Mouse (Mus musculus) stomach, postnatal 0 days (tissue): ENCODE results near the gene Chrm1. TPM values are rescaled to one million over a fixed set of nuclear protein-coding genes. Genes with fewer than 3 reads are reported as not detected.

Experiments used
- ATAC-seq: fragments of 200-750 bp; cut with Nextera tagmentation; 2 replicates; pipeline ENCODE4 v1.8.0; 2017; ENCODE audit not compliant: low FRiP score, low TSS enrichment
- DNase-seq: peaks from one replicate; pipeline ENCODE4 v3.0.0-alpha.2; 2016; ENCODE audit warnings: low spot score
- H3K27ac ChIP-seq: fragments of 300-500 bp; sonication (generic); replicated peaks from 2 replicates; pipeline ENCODE4 v1.5.1; 2014; ENCODE audit warnings: mild to moderate bottlenecking, control low read depth
- H3K27me3 ChIP-seq: fragments of 300-500 bp; sonication (generic); 2 replicates; pipeline ENCODE4 v1.6.1; 2014; ENCODE audit warnings: low read length; ENCODE audit not compliant: control insufficient read depth, insufficient read depth
- H3K36me3 ChIP-seq: fragments of 300-500 bp; sonication (generic); 2 replicates; pipeline ENCODE4 v1.6.1; 2014; ENCODE audit warnings: low read length, mixed read lengths; ENCODE audit not compliant: control insufficient read depth, insufficient read depth
- H3K4me1 ChIP-seq: fragments of 300-500 bp; sonication (generic); replicated peaks from 2 replicates; pipeline ENCODE4 v1.6.1; 2014; ENCODE audit warnings: antibody characterized with exemption; ENCODE audit not compliant: control insufficient read depth, insufficient read depth
- H3K4me2 ChIP-seq: fragments of 300-500 bp; sonication (generic); replicated peaks from 2 replicates; pipeline ENCODE4 v1.6.1; 2014; ENCODE audit warnings: low read depth, mild to moderate bottlenecking, control low read depth, moderate library complexity
- H3K4me3 ChIP-seq: fragments of 300-500 bp; sonication (generic); 2 replicates; pipeline ENCODE4 v1.5.1; 2014; ENCODE audit warnings: low read depth, low read length, control low read depth
- H3K9ac ChIP-seq: fragments of 300-500 bp; sonication (generic); 2 replicates; pipeline ENCODE4 v1.6.1; 2014; ENCODE audit warnings: mild to moderate bottlenecking, low read length, control low read depth, mixed read lengths
- H3K9me3 ChIP-seq: fragments of 300-500 bp; sonication (generic); 2 replicates; pipeline ENCODE4 v1.6.1; 2016; ENCODE audit warnings: low read length; ENCODE audit not compliant: control insufficient read depth
- CTCF ChIP-seq: IDR thresholded peaks from 2 replicates; pipeline ENCODE4 v1.5.1; 2016; ENCODE audit warnings: antibody characterized with exemption, low read depth, mild to moderate bottlenecking, moderate library complexity
- EP300 ChIP-seq: optimal IDR thresholded peaks from 2 replicates; pipeline ENCODE3; 2016; ENCODE audit warnings: antibody characterized with exemption
- WGBS: fragments of 180-500 bp; shearing (Covaris S2); extraction: QIAGEN DNeasy Blood & Tissue Kit; methylation state at CpG from one replicate; pipeline ENCODE4 v1.1.7; 2014; 5-methylcytosine and 5-hydroxymethylcytosine counted together
- polyA plus RNA-seq: library from polyadenylated mRNA; unstranded; fragments of >200 nt; fragmentation: Nextera tagmentation; extraction: Ambion mirVana; gene quantifications from 2 replicates; pipeline ENCODE4 v1.2.1, GENCODE M21; 2015

Gene Chrm1
- polyA plus RNA-seq, 1 experiment from 2014 or later: 1.4 TPM

DNA sequence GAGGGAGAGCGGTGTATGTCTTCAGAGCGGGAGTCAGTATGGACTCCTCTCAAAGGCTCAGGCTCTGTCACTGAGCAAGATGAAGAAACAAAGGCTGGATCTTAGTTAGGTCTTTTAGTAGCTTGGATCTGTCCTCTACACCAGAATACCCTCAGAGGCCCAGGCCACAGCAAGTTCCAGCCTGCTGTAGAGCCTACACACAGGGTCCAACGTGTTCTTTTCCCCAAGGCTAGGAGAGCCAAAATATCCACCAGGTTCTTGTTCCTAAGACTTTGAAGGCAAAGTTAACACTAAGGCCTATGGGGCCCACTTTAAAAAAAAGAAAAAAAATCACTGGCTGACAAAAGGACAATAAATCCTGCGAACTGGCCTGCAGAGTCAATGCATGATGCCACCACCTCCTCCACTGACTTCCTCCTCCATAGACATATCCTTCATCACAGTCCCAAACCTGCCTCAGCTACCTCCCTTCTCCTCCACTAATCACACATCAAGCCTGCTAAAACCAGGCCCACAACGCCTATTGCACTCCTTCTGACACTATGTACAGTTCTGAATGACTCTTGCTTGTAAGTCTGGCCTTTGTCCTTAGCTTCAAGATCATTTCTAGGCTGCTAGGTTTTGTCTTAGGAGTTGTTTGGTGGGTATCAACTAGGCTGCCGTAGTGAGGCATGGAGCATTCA lies 41.6 kb downstream of the Chrm1 start:
- no peaks in the 10 kb centered on the region for H3K27me3 ChIP-seq
- ATAC-seq: 0 out of 2 replicates have a peak, but pooled peaks have one; percentile 44
- no peak overlapping the region for H3K4me2 ChIP-seq
- no peak overlapping the region for H3K4me3 ChIP-seq
- TF ChIP-seq EP300: no peak
- TF ChIP-seq CTCF: no peak
- no peak for DNase-seq
- H3K36me3 ChIP-seq: peaks cover 25% of the 10 kb centered on the region
- no peak overlapping the region for H3K9ac ChIP-seq
- peak overlapping the region; percentile 61 for H3K27ac ChIP-seq
- no peaks in the 10 kb centered on the region for H3K9me3 ChIP-seq
- 62% methylated on average over 6 of the region's 6 CpGs for WGBS
- no peaks in the 10 kb centered on the region for H3K4me1 ChIP-seq

DNA sequence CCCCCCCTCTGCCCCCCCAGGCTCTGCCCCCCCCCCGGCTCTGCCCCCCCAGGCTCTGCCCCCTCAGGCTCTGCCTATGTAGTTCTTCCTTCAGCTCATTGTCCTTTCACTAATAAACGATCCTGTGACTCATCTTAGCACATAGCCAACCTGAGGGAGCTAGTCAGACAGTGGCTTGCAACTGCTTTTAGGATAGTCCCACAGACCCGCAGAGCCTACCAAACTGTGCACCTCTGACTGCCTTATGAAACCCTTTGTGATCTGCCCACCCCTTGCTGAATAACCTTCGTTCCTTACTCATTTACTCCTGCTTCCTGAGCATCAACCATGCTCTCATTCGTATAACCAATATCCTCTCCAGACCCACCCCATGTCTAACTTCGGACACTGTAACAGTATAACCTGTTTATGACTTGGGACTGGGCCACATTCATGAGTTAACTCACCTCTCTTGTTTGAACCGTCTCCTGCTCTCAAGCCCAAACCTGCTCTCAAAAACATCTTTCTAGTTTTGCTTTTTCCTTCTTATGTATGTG lies 42.6 kb downstream of the Chrm1 start:
- DNase-seq (no peak), ATAC-seq (0 out of 2 replicates have a peak, but pooled peaks have one; percentile 10)
- Histone ChIP-seq H3K9ac (no peak overlapping the region), H3K27me3 (no peaks in the 10 kb centered on the region), H3K36me3 (peaks cover 25% of the 10 kb centered on the region), H3K4me3 (no peak overlapping the region), H3K27ac (peak overlapping the region; percentile 61), H3K4me2 (no peak overlapping the region), H3K4me1 (peaks cover 5% of the 10 kb centered on the region; the same call in 1 of the 2 replicates), H3K9me3 (no peaks in the 10 kb centered on the region)
- WGBS: 60% methylated on average over 7 of the region's 7 CpGs
- TF ChIP-seq CTCF (no peak), EP300 (no peak)

DNA sequence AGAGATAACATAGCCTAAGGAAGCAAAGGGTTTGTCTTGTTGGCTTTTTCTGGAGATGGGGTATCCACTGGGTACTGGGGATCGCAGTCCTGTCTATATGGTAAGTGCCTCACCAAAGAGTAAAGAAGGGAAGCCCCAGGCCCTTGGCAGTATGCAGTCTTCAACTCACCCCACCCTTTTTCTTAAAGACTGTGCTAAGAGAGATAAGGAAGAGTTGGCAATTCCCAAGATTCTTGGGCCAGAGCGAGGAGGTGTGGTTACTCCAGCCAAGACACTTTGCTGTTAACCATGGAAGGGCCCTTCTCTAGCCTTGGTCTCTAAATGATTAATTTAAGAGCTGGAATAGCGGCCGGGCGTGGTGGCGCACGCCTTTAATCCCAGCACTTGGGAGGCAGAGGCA lies 43.3 kb downstream of the Chrm1 start:
- H3K36me3 ChIP-seq: peaks cover 25% of the 10 kb centered on the region
- WGBS: 89% methylated on average over 7 of the region's 7 CpGs
- H3K9me3 ChIP-seq: no peaks in the 10 kb centered on the region
- TF ChIP-seq EP300 (no peak), CTCF (no peak)
- no peaks in the 10 kb centered on the region for H3K27me3 ChIP-seq
- H3K27ac ChIP-seq: no peak overlapping the region
- DNase-seq (no peak), ATAC-seq (no peak)
- H3K4me1 ChIP-seq: peaks cover 5% of the 10 kb centered on the region; the same call in 1 of the 2 replicates
- no peak overlapping the region for H3K4me3 ChIP-seq
- no peak overlapping the region for H3K4me2 ChIP-seq
- no peak overlapping the region for H3K9ac ChIP-seq

DNA sequence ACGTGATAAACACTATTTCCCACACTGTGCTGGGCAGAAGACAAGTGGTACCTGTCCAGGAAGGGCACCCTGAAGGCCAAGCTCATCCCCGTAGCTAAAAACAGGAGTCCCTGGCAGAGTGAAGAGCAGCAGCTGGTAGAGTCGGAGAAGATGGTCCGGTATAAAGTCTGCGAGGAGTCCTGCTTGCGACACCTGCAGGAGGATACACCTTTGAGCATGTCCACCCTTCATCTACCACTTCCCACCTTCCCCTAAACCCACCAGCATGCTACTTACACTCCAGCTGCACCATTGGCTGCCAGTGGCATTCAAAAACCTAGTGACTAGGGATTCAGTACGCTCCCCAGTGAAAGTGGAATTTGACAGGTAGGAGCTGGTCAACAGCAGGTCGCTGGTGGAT lies 45.4 kb downstream of the Chrm1 start:
- no peak overlapping the region for H3K4me3 ChIP-seq
- WGBS: 83% methylated on average over 8 of the region's 8 CpGs
- DNase-seq: no peak
- no peak for ATAC-seq
- H3K27me3 ChIP-seq: no peaks in the 10 kb centered on the region
- H3K9ac ChIP-seq: no peak overlapping the region
- peaks cover 25% of the 10 kb centered on the region for H3K36me3 ChIP-seq
- H3K4me2 ChIP-seq: no peak overlapping the region
- TF ChIP-seq CTCF (no peak), EP300 (no peak)
- H3K9me3 ChIP-seq: no peaks in the 10 kb centered on the region
- H3K4me1 ChIP-seq: peaks cover 5% of the 10 kb centered on the region; the same call in 1 of the 2 replicates
- H3K27ac ChIP-seq: no peak overlapping the region

DNA sequence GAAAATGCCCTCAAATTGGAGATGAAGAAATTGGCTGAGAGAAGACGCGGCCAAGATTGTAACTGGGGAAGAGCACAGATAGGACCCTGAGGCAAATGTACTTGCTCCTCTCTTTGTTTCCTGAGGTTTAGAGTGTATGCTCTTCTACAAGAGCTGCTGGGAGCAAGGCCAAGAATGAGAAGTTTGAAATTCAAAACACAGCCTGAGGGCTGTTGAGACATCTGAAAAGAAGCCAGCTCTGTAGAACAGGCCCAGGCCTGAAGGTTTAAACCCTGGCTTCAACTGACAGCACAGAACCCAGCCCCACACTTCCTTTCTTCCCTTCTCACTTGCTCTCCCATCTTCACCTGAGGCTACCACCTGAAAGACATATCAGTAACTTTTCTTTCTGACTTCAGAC lies 46.5 kb downstream of the Chrm1 start:
- no peak overlapping the region for H3K9ac ChIP-seq

DNA sequence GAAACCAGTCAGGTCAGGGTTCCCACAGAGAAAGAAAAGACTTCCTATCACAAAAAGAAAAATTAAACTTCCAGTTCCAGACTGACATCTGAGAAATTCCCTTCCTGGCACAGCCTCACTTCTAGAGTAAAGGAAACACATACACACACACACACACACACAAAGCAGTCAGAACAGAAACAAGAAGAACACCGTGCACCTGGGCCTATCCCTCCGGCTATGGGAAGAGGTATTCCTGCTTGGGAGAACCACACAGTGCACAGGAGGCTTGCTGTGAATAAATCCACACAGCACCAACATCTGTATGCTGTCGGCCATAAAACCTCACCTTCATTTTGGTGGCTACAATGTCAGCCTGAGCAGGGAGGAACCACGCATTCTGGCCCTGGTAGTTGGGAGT lies 47.9 kb downstream of the Chrm1 start:
- H3K4me3 ChIP-seq: peak overlapping the region; percentile 96
- peak overlapping the region; percentile 98 for H3K27ac ChIP-seq
- no peak for ATAC-seq
- peak overlapping the region; percentile 67 for H3K4me2 ChIP-seq
- H3K27me3 ChIP-seq: no peaks in the 10 kb centered on the region
- no peak for DNase-seq
- H3K4me1 ChIP-seq: peaks cover 5% of the 10 kb centered on the region; the same call in 1 of the 2 replicates
- peak overlapping the region; percentile 94; the same call in 1 of the 2 replicates for H3K9ac ChIP-seq
- no peaks in the 10 kb centered on the region for H3K9me3 ChIP-seq
- TF ChIP-seq EP300 (no peak), CTCF (no peak)
- peaks cover 25% of the 10 kb centered on the region for H3K36me3 ChIP-seq
- WGBS: 36% methylated on average over 4 of the region's 4 CpGs

More for the DNA sequence above, 46.5 kb downstream of the Chrm1 start:
- H3K4me1 ChIP-seq: peaks cover 5% of the 10 kb centered on the region; the same call in 1 of the 2 replicates
- WGBS: 64% methylated on average over 2 of the region's 2 CpGs
- no peaks in the 10 kb centered on the region for H3K27me3 ChIP-seq
- H3K36me3 ChIP-seq: peaks cover 25% of the 10 kb centered on the region
- DNase-seq (no peak), ATAC-seq (no peak)
- H3K9me3 ChIP-seq: no peaks in the 10 kb centered on the region
- H3K4me2 ChIP-seq: peak overlapping the region; percentile 31
- TF ChIP-seq EP300 (peak; percentile 54), CTCF (no peak)
- no peak overlapping the region for H3K4me3 ChIP-seq
- 0 out of 2 replicates have a peak overlapping the region, but pooled peaks have one; percentile 35 for H3K27ac ChIP-seq
